Mouse (Mus musculus) stomach, postnatal 0 days (tissue): Measurements from ENCODE around the gene Clic4. TPM values are rescaled to one million over a fixed set of nuclear protein-coding genes. Genes with fewer than 3 reads are reported as not detected.

Experiments used
- ATAC-seq: fragments of 200-750 bp; cut with Nextera tagmentation; 2 replicates; pipeline ENCODE4 v1.8.0; 2017; ENCODE audit not compliant: low FRiP score, low TSS enrichment
- DNase-seq: peaks from one replicate; pipeline ENCODE4 v3.0.0-alpha.2; 2016; ENCODE audit warnings: low spot score
- H3K27ac ChIP-seq: fragments of 300-500 bp; sonication (generic); replicated peaks from 2 replicates; pipeline ENCODE4 v1.5.1; 2014; ENCODE audit warnings: mild to moderate bottlenecking, control low read depth
- H3K27me3 ChIP-seq: fragments of 300-500 bp; sonication (generic); 2 replicates; pipeline ENCODE4 v1.6.1; 2014; ENCODE audit warnings: low read length; ENCODE audit not compliant: control insufficient read depth, insufficient read depth
- H3K36me3 ChIP-seq: fragments of 300-500 bp; sonication (generic); 2 replicates; pipeline ENCODE4 v1.6.1; 2014; ENCODE audit warnings: low read length, mixed read lengths; ENCODE audit not compliant: control insufficient read depth, insufficient read depth
- H3K4me1 ChIP-seq: fragments of 300-500 bp; sonication (generic); replicated peaks from 2 replicates; pipeline ENCODE4 v1.6.1; 2014; ENCODE audit warnings: antibody characterized with exemption; ENCODE audit not compliant: control insufficient read depth, insufficient read depth
- H3K4me2 ChIP-seq: fragments of 300-500 bp; sonication (generic); replicated peaks from 2 replicates; pipeline ENCODE4 v1.6.1; 2014; ENCODE audit warnings: low read depth, mild to moderate bottlenecking, control low read depth, moderate library complexity
- H3K4me3 ChIP-seq: fragments of 300-500 bp; sonication (generic); 2 replicates; pipeline ENCODE4 v1.5.1; 2014; ENCODE audit warnings: low read depth, low read length, control low read depth
- H3K9ac ChIP-seq: fragments of 300-500 bp; sonication (generic); 2 replicates; pipeline ENCODE4 v1.6.1; 2014; ENCODE audit warnings: mild to moderate bottlenecking, low read length, control low read depth, mixed read lengths
- H3K9me3 ChIP-seq: fragments of 300-500 bp; sonication (generic); 2 replicates; pipeline ENCODE4 v1.6.1; 2016; ENCODE audit warnings: low read length; ENCODE audit not compliant: control insufficient read depth
- CTCF ChIP-seq: IDR thresholded peaks from 2 replicates; pipeline ENCODE4 v1.5.1; 2016; ENCODE audit warnings: antibody characterized with exemption, low read depth, mild to moderate bottlenecking, moderate library complexity
- EP300 ChIP-seq: optimal IDR thresholded peaks from 2 replicates; pipeline ENCODE3; 2016; ENCODE audit warnings: antibody characterized with exemption
- WGBS: fragments of 180-500 bp; shearing (Covaris S2); extraction: QIAGEN DNeasy Blood & Tissue Kit; methylation state at CpG from one replicate; pipeline ENCODE4 v1.1.7; 2014; 5-methylcytosine and 5-hydroxymethylcytosine counted together
- polyA plus RNA-seq: library from polyadenylated mRNA; unstranded; fragments of >200 nt; fragmentation: Nextera tagmentation; extraction: Ambion mirVana; gene quantifications from 2 replicates; pipeline ENCODE4 v1.2.1, GENCODE M21; 2015

Clic4 gene
- polyA plus RNA-seq, 1 experiment from 2014 or later = 73.6 TPM

GRCm38 (mm10) chr4:135240329-135240728 is 32.3 kb downstream of the Clic4 start:
- TF ChIP-seq CTCF = no peak
- no peak for TF ChIP-seq EP300
- Histone ChIP-seq H3K36me3 (peaks cover 4% of the 10 kb centered on the region; the same call in 1 of the 2 replicates), H3K9me3 (no peaks in the 10 kb centered on the region), H3K4me2 (no peak overlapping the region), H3K4me3 (no peak overlapping the region), H3K9ac (no peak overlapping the region), H3K27me3 (no peaks in the 10 kb centered on the region), H3K4me1 (peaks cover 6% of the 10 kb centered on the region; the same call in 1 of the 2 replicates), H3K27ac (no peak overlapping the region; the same call in 1 of the 2 replicates)
- DNase-seq = no peak
- ATAC-seq = no peak
- 59% methylated on average over 3 of the region's 3 CpGs for WGBS

GRCm38 (mm10) chr4:135238706-135239510 is 33.7 kb downstream of the Clic4 start:
- TF ChIP-seq EP300 (no peak), CTCF (no peak)
- no peak for ATAC-seq
- Histone ChIP-seq H3K36me3 (peaks cover 4% of the 10 kb centered on the region; the same call in 1 of the 2 replicates), H3K27ac (no peak overlapping the region), H3K27me3 (no peaks in the 10 kb centered on the region), H3K9ac (no peak overlapping the region), H3K4me1 (peaks cover 6% of the 10 kb centered on the region; the same call in 1 of the 2 replicates), H3K4me3 (no peak overlapping the region), H3K9me3 (no peaks in the 10 kb centered on the region), H3K4me2 (no peak overlapping the region)
- no peak for DNase-seq
- 52% methylated on average over 13 of the region's 13 CpGs for WGBS

- Histone ChIP-seq H3K9ac (no peak overlapping the region), H3K27ac (no peak overlapping the region), H3K9me3 (no peaks in the 10 kb centered on the region), H3K27me3 (no peaks in the 10 kb centered on the region), H3K4me2 (no peak overlapping the region), H3K36me3 (peaks cover 4% of the 10 kb centered on the region; the same call in 1 of the 2 replicates), H3K4me1 (peaks cover 5% of the 10 kb centered on the region; the same call in 1 of the 2 replicates), H3K4me3 (no peak overlapping the region)
- no peak for TF ChIP-seq CTCF
- no peak for TF ChIP-seq EP300
- 71% methylated on average over 4 of the region's 4 CpGs for WGBS
- no peak for ATAC-seq
- no peak for DNase-seq
These were observed 36.0 kb downstream of the Clic4 start for GRCm38 (mm10) chr4:135236658-135237057.

- Histone ChIP-seq H3K27me3 (no peaks in the 10 kb centered on the region), H3K4me1 (no peaks in the 10 kb centered on the region), H3K36me3 (peaks cover 4% of the 10 kb centered on the region; the same call in 1 of the 2 replicates), H3K27ac (0 out of 2 replicates have a peak overlapping the region, but pooled peaks have one; percentile 35), H3K4me3 (no peak overlapping the region), H3K9me3 (no peaks in the 10 kb centered on the region), H3K9ac (no peak overlapping the region), H3K4me2 (no peak overlapping the region)
- 55% methylated on average over 8 of the region's 8 CpGs for WGBS
- TF ChIP-seq CTCF (no peak), EP300 (no peak)
- DNase-seq (no peak), ATAC-seq (peak; percentile 29; the same call in 1 of the 2 replicates)
These were observed 37.1 kb downstream of the Clic4 start for GRCm38 (mm10) chr4:135235546-135235945.

- Histone ChIP-seq H3K9me3 (no peaks in the 10 kb centered on the region), H3K27ac (no peak overlapping the region), H3K4me1 (no peaks in the 10 kb centered on the region), H3K9ac (no peak overlapping the region), H3K4me2 (no peak overlapping the region), H3K4me3 (no peak overlapping the region), H3K36me3 (0 out of 2 replicates have a peak, but pooled peaks cover under 1% of the 10 kb centered on the region), H3K27me3 (no peaks in the 10 kb centered on the region)
- no peak for TF ChIP-seq EP300
- no peak for TF ChIP-seq CTCF
- ATAC-seq (no peak), DNase-seq (no peak)
- 72% methylated on average over 5 of the region's 5 CpGs for WGBS
These were observed 40.1 kb downstream of the Clic4 start for GRCm38 (mm10) chr4:135232563-135232962.

GRCm38 (mm10) chr4:135231543-135231942 is 41.1 kb downstream of the Clic4 start:
- no peaks in the 10 kb centered on the region for H3K27me3 ChIP-seq
- H3K9ac ChIP-seq = no peak overlapping the region
- H3K4me2 ChIP-seq = no peak overlapping the region
- no peaks in the 10 kb centered on the region for H3K9me3 ChIP-seq
- H3K36me3 ChIP-seq = no peaks in the 10 kb centered on the region
- no peaks in the 10 kb centered on the region for H3K4me1 ChIP-seq
- H3K4me3 ChIP-seq = no peak overlapping the region
- H3K27ac ChIP-seq = no peak overlapping the region
- TF ChIP-seq EP300 = no peak
- no peak for TF ChIP-seq CTCF
- ATAC-seq (no peak), DNase-seq (no peak)
- 78% methylated on average over 5 of the region's 5 CpGs for WGBS
